Mouse (Mus musculus) NIH3T3 (cell line): ENCODE data around the gene Lamtor4.
A peak's percentile ranks its signal among the peaks of the same experiment; 100 is the strongest.

Source experiments
- DNase-seq: peaks from one replicate; pipeline ENCODE4 v3.0.0-alpha.2; 2012; ENCODE audit warnings: low read depth

Lamtor4 gene

DNA sequence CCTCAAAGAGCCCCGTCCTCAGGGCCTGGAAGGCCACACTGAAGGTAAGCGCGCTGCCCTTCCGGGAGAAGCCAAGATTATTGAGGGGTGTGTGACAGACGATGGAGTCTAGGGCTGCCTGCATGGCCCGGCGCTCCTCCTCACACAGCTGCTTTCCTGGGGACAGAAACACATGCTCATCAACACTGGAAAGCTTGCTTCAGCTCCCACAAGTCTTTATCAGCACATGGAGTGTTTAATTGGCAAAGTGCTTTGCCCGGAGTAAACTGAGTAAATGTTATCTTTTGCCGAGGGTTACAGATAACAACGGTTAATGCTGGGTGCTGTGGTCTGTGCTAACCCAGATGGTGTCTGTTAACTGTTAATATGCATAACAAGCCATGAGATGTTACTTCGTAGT is 5.6 kb downstream of the Lamtor4 start:
- DNase-seq: no peak

DNA sequence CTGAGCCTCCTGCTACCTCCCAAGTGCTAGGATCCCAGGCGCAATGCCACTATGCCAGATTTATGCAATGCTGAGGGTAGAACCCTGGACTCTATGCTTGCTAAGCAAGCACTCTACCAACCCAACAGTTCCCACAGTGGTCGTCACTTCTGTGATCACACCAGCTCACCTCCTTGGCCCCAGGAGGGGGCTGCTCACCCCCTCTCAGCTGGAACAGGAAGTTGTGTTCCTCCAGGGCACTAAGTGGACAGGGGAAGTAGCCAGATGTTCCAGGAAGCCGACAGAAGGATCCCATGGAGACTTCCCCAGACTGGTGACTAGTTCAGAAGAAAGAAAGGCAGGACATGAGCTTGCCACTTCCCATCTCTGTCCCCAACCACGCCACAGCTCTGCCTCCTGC is 6.7 kb downstream of the Lamtor4 start:
- DNase-seq: no peak

- DNase-seq: peak; percentile 25
Observed at GRCm38 (mm10) chr5:138262582-138263240, 7.4 kb downstream of the Lamtor4 start.

DNA sequence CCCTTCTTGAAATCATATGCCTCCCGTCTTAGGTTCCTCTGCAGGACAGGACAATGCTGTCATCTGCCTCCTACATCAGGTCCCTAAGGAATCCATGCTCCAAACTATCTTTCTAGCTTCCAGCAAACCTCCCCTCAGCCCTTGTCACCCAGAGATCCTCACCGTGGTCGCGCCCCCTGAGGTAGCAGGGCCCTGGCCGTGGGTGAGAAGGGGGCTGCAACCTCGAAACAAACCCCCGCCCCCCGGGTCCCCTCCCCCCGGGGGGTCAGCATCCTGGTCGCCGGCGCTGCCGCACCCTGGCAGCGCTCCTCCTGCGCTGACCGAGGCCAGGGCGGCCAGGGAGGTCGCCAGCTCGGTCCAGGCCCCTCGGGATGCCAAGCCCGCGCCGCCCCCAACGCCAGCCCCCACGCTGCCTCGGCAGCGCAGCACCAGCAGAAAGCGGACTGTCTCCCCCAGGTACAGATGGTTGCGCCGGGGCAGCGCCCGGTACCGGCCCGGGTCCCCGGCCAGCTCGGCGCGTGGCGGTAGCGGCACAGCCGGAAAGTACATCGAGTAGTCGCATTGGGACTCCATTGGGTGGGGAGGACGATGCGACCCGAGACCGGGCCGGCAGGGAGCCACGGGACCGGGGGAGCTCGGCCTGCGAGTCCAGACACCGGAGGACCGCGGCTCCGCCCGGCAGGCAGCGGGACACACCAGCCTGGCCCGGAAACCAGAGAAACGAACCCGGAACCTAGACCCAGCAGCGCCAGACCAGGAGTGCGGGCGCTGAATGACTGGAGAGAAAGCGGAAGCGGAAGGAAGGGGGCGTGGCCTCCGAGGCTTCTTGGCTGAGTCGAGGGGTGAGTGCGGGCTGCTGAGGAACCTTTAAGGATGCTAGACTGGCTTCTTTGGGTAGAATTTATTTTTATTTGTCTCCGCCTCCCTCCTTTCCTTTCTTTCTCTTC is 8.3 kb downstream of the Lamtor4 start, which contains the start of gene BC037034:
Gene BC037034, minus strand, starts transcription at position 774 of the 947 bp plus-strand sequence.
- DNase-seq: peak; percentile 97

DNA sequence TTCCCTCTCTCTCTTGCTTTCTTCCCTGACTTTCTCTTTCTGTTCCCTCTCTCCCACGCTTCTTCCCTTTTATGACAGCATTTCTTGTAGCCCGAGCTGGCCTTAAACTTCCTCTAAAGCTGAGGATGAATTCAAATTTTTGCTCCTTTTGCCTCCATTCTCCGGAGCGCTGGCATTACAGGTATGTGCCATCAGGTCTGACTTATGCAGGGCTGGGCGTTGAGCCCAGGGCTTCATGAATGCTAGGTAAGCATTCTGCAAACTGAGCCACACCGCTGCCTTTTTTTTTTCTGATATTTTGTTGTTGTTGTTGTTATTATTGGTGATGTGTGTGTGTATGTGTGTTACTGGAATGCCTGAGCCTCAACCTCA is 8.9 kb downstream of the Lamtor4 start:
- no peak for DNase-seq

DNA sequence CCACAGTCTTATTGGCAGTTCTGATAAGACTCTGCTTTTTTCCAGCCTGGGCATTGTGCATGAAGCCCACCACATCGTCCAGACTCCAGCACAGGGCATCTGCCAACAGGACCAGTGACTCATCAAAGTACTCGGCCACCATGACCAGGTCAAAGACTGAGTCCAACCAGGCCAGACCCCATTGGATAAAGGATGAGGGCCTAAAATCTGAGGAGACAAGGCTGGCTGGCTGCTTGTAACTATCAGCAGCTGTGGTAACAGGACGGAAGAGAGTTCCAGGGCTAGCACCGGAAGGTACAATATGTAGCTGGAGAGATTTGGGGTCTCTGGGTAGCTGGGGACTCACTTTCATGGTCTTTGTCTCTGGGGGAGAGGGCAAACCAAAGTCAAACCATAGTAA is 10.4 kb downstream of the Lamtor4 start:
- no peak for DNase-seq

DNA sequence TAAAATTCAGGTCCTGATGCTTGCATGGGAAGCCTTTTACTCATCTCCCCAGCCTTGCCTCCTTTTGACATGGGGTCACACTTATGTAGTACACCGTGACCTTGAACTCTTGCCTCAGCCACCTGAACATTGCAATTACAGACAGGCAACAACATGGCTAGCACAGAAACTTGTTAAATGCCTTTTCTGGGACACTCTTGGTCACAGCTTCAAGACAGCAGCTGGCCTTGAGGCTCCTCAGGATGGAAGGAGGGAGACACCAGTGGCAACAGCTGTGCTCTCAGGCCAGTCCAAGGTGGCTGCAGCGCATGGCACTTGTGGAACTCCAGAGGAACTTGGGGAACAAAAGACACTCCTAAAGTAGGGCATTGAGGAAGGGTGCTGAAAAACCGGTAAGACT is 11.8 kb downstream of the Lamtor4 start:
- no peak for DNase-seq

- no peak for DNase-seq
Observed at GRCm38 (mm10) chr5:138268980-138269379, 13.7 kb downstream of the Lamtor4 start.

GRCm38 (mm10) chr5:138271232-138271631 is 15.9 kb downstream of the Lamtor4 start:
- DNase-seq: no peak

GRCm38 (mm10) chr5:138272409-138272923 is 17.2 kb downstream of the Lamtor4 start, which contains the start of gene Gal3st4:
Gene Gal3st4 (minus strand): TSS chr5:138272840.
- DNase-seq: peak; percentile 51

GRCm38 (mm10) chr5:138274186-138274585 is 18.9 kb downstream of the Lamtor4 start:
- DNase-seq: no peak

DNA sequence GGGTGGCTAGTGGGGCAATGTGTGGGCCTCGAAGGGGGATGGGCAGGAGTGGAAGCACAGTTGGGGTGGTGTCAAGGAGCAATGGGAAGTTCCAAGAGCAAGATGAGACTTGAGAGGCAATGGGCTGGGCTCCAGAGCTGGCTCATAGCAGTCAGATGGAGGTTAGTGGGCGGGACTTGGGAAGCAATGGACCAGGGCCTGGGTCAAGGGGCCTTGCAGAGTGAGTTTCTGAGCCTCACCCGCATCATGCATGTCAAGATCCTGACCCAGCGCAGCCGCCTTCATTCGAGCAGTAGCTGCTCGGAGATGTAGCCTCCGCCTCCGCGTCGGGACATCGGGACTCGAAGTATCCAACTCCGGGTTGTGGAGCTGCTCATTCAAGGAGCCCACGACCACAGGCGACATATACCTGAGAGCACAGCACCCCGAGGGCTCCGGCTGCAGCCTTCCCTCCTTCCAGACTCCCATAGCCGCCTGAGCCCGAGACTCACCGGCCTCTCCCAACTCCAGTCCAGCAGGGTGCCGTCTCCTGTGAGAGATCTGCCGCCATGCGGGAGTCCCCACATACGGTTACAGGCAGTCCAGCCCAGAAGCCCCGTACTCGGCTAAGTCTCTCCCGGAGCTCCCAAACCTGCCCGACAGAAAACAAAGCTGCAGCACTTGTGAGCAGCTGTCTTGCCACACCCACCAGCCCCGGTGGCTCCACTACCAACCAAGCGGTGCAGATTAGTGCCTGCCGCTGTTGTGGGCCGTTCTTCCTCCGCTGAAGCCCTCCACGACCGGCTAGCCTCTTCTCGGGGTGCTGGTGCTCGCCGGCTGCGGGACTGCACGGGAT is 20.2 kb downstream of the Lamtor4 start:
- DNase-seq: peak; percentile 14

- no peak for DNase-seq
Observed at GRCm38 (mm10) chr5:138277994-138278393, 22.7 kb downstream of the Lamtor4 start.

DNA sequence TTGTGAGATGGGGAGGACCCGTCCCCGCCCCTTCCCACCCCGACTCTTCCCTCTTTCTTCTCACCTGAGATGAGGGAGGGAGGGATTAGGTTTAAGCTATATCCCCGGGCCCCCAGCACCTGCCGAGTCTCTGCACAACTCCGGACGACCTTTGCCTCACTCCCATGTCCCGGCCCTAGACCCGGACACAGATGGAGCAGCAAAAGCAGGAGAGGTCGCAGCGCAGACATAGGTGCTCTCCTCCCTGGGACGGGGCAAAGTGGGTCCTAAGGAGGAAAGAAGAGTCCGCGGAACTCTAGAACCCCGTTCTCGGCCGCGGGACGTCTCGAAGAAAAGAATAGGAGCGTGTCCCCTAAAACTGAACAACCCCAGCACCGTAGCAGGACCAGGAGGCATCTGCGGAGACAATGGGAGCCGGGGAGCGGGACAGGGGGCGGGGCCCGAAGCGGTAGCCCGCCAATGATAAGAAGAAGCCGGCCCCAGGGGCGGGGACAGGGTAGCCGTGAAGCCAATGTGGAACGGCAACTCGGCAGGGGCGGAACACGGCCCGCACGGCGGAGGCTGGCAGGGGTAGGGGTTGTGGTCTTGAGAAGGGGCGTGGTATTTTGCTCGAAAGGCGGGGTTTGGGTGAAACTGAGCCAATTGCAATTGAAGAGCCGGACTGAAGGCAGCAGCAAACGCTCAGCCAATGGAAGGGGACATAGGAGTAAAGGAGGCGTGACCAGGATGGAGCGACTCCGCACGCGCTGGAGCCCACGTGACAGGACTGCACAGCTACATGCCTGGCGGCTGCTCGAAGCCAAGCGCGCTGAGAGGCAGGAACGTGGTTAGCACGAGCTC is 24.5 kb downstream of the Lamtor4 start, which contains the start of the genes Gm43720, Gpc2 and Stag3:
Gene Gm43720, minus strand, starts transcription at position 374 of the 840 bp plus-strand sequence.
Gene Gpc2, minus strand, starts transcription at position 421 of the 840 bp plus-strand sequence.
Gene Stag3, plus strand, starts transcription at position 656 of the 840 bp plus-strand sequence.
- no peak for DNase-seq

- DNase-seq: no peak
Observed at GRCm38 (mm10) chr5:138280425-138280768, 25.1 kb downstream of the Lamtor4 start.

DNA sequence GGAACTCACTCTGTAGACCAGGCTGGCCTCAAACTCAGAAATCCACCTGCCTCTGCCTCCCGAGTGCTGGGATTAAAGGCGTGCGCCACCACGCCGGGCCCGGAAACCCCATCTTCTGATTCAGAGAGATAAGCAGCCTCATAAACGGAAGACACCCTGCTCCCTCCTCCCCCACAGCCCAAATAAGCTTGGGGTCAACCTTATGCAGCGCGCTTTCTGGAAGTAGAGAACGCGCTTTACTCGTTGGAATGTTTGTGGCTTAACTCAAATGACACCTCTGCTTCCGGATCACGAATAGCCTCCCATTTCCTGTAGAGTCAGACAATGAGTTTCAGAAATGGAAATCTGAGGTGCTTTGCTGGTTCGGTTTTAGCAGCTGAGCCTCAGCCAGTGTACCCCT is 25.5 kb downstream of the Lamtor4 start:
- DNase-seq: no peak

- no peak for DNase-seq
Observed at GRCm38 (mm10) chr5:138281798-138282197, 26.5 kb downstream of the Lamtor4 start.

DNA sequence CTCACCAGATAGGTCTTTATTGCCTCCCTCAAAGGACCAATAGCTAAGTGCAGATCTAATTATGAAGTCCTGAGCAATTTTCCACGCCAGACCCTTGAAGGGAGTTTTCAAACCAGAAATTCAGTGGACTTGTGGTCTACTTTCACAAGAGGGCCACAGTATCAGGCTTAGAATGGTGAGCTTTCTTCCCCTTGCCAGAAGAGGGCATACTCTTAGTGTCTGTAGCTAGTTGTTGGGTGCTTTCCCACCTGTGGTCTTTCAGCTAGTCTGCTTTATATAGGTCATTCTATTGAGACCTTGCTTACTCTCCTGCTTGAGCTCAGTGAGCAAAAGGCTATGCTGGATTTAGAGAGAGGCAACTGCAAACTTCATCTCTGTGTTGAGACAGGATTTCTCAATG is 28.3 kb downstream of the Lamtor4 start:
- DNase-seq: peak; percentile 11

DNA sequence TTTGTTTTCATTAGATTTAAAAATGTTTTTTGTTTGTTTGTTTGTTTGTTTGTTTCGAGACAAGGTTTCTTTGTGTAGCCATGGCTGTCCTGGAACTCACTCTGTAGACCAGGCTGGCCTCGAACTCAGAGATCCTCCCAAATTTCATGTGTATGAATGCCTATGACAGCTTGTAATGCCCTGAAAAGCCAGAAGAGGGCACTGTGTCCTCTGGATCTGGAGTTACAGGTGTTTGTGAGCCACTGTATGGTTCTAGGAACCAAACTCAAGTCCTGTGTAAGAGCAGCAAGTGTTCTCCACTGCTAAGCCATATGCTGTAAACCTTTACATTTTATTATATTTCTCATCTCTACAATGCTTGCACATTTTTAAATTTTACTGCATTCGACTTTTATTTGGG is 32.6 kb downstream of the Lamtor4 start:
- peak; percentile 14 for DNase-seq

- DNase-seq: no peak
Observed at GRCm38 (mm10) chr5:138291638-138292037, 36.4 kb downstream of the Lamtor4 start.

- no peak for DNase-seq
Observed at GRCm38 (mm10) chr5:138294158-138294557, 38.9 kb downstream of the Lamtor4 start.
